Comparison of ENCODE assay signal across 17 mouse cellular contexts in the genomic region with DNA sequence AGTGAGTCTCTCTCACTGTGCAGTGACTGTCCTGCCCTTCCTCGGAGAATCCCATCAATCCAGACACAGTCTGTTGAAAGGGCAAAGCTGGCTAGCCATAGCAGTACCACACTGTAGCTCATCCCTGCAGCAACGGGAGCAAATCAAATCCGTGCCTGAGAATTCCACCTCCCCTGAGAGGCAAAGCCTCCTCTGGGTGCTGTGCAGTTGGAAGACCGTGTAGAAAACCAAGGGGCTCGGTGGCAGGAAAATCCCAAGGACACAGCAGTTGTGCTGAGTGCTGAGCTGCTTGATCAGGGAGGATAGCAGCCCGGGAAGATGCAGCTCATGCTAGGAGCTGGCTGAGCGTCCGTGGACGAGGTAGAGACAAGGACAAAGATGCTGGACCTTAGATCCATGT.
DNase-seq lines count a peak whose midpoint lies in the region; ATAC-seq lines count a peak whose summit lies in the region.
"Had no signal": no experiment of that assay in that cellular context is flagged by ENCODE, and none has a peak within 500 bp of the region (broad histone marks: within the 10 kb centered on the region; RNA-seq: fewer than 3 reads in every experiment).

No protein-coding gene starts in this region.

- no peaks in the 10 kb centered on the region for H3K36me3 ChIP-seq in heart, embryonic 10.5 days
- no peaks in the 10 kb centered on the region for H3K36me3 ChIP-seq in midbrain, embryonic 11.5 days (ENCODE audit: control insufficient read depth, insufficient read depth, low read length)
- no peaks in the 10 kb centered on the region for H3K36me3 ChIP-seq in midbrain, embryonic 16.5 days (ENCODE audit: control insufficient read depth, insufficient read depth, low read length)
- H3K36me3 ChIP-seq in embryonic facial prominence, embryonic 10.5 days (replicated peaks): no peaks in the 10 kb centered on the region
- H3K36me3 ChIP-seq: forebrain, embryonic 15.5 days; heart, embryonic 15.5 days; hindbrain, embryonic 13.5 days had no signal

- no peaks in the 10 kb centered on the region; the same call in 1 of the 2 replicates for H3K27me3 ChIP-seq in heart, embryonic 10.5 days (ENCODE audit: insufficient read depth, poor library complexity, severe bottlenecking)
- no peaks in the 10 kb centered on the region for H3K27me3 ChIP-seq in midbrain, embryonic 11.5 days (ENCODE audit: control insufficient read depth, insufficient read depth, low read length)
- no peaks in the 10 kb centered on the region for H3K27me3 ChIP-seq in midbrain, embryonic 16.5 days (ENCODE audit: control insufficient read depth, insufficient read depth, low read depth, low read length)
- H3K27me3 ChIP-seq in embryonic facial prominence, embryonic 10.5 days (replicated peaks; ENCODE audit: low read depth, poor library complexity, severe bottlenecking): no peaks in the 10 kb centered on the region
- H3K27me3 ChIP-seq: forebrain, embryonic 15.5 days; heart, embryonic 15.5 days; hindbrain, embryonic 13.5 days had no signal

- peak overlapping the region; percentile 10; the same call in 1 of the 2 replicates for H3K27ac ChIP-seq in heart, embryonic 10.5 days
- H3K27ac ChIP-seq in midbrain, embryonic 11.5 days (ENCODE audit: low read depth, low read length): no peak overlapping the region
- no peak overlapping the region for H3K27ac ChIP-seq in midbrain, embryonic 16.5 days (ENCODE audit: low read length)
- 0 out of 2 replicates have a peak overlapping the region, but pooled peaks have one; percentile 30 for H3K27ac ChIP-seq in embryonic facial prominence, embryonic 10.5 days (replicated peaks)
- H3K27ac ChIP-seq: forebrain, embryonic 15.5 days; heart, embryonic 15.5 days; hindbrain, embryonic 13.5 days had no signal

- DNase-seq in heart, embryonic 10.5 days (ENCODE audit: low spot score): peak; percentile 66
- no peak for DNase-seq in heart, postnatal 4 days
- DNase-seq in midbrain, embryonic 11.5 days (ENCODE audit: low spot score, missing footprints): peak; percentile 83
- DNase-seq in adrenal gland, postnatal 14 days: peak; percentile 63
- no peak for DNase-seq in embryonic facial prominence, embryonic 10.5 days (ENCODE audit: low spot score)
- no peak for DNase-seq in layer of hippocampus, postnatal 36 days
- no peak for DNase-seq in cerebellum, adult 8-10 months
- DNase-seq: cerebellum, adult 11-12 months; cerebellum, adult 9-11 months; cerebellum, postnatal 36 days; gastrocnemius, postnatal 14 days; kidney, adult 2 months had no signal

- peaks cover 18% of the 10 kb centered on the region for H3K4me1 ChIP-seq in heart, embryonic 10.5 days
- H3K4me1 ChIP-seq in midbrain, embryonic 11.5 days (ENCODE audit: control insufficient read depth, insufficient read depth, low read length): peaks cover 10% of the 10 kb centered on the region
- peaks cover 7% of the 10 kb centered on the region for H3K4me1 ChIP-seq in midbrain, embryonic 16.5 days (ENCODE audit: control insufficient read depth, insufficient read depth, low read length)
- peaks cover 29% of the 10 kb centered on the region for H3K4me1 ChIP-seq in embryonic facial prominence, embryonic 10.5 days

- WGBS in heart, embryonic 10.5 days: 27% methylated on average over 9 of the region's 9 CpGs
- 33% methylated on average over 9 of the region's 9 CpGs for WGBS in midbrain, embryonic 11.5 days
- whole genome bisulfite sequencing in midbrain, embryonic 16.5 days: 27% methylated on average over 9 of the region's 9 CpGs
- WGBS in embryonic facial prominence, embryonic 10.5 days: 46% methylated on average over 9 of the region's 9 CpGs

- ATAC-seq in midbrain, embryonic 11.5 days (ENCODE audit: low FRiP score): no peak
- no peak for ATAC-seq in midbrain, embryonic 16.5 days
- ATAC-seq: forebrain, embryonic 15.5 days; intestine, embryonic 16.5 days had no signal

- H3K4me2 ChIP-seq in midbrain, embryonic 11.5 days: no peak overlapping the region
- H3K4me2 ChIP-seq in midbrain, embryonic 16.5 days (ENCODE audit: low read length): no peak overlapping the region
- H3K4me2 ChIP-seq: forebrain, embryonic 15.5 days; heart, embryonic 15.5 days; hindbrain, embryonic 13.5 days had no signal

- no peak overlapping the region for H3K4me3 ChIP-seq in heart, embryonic 10.5 days
- no peak overlapping the region for H3K4me3 ChIP-seq in midbrain, embryonic 11.5 days (ENCODE audit: low read depth, low read length)
- H3K4me3 ChIP-seq in midbrain, embryonic 16.5 days (ENCODE audit: low read depth, low read length): no peak overlapping the region
- H3K4me3 ChIP-seq in embryonic facial prominence, embryonic 10.5 days: no peak overlapping the region
- H3K4me3 ChIP-seq: forebrain, embryonic 15.5 days; heart, embryonic 15.5 days; hindbrain, embryonic 13.5 days had no signal

- no peak overlapping the region for H3K9ac ChIP-seq in midbrain, embryonic 11.5 days (ENCODE audit: low read length)
- H3K9ac ChIP-seq in midbrain, embryonic 16.5 days (ENCODE audit: low read depth, low read length): no peak overlapping the region
- H3K9ac ChIP-seq: forebrain, embryonic 15.5 days; heart, embryonic 15.5 days; hindbrain, embryonic 13.5 days had no signal

- H3K9me3 ChIP-seq in heart, embryonic 10.5 days: no peaks in the 10 kb centered on the region
- H3K9me3 ChIP-seq in midbrain, embryonic 11.5 days (ENCODE audit: control insufficient read depth, low read length): no peaks in the 10 kb centered on the region
- no peaks in the 10 kb centered on the region for H3K9me3 ChIP-seq in midbrain, embryonic 16.5 days (replicated peaks; ENCODE audit: control insufficient read depth, low read length, poor library complexity, severe bottlenecking)
- H3K9me3 ChIP-seq in embryonic facial prominence, embryonic 10.5 days: 0 out of 2 replicates have a peak, but pooled peaks cover 1% of the 10 kb centered on the region
- H3K9me3 ChIP-seq: forebrain, embryonic 15.5 days; heart, embryonic 15.5 days; hindbrain, embryonic 13.5 days had no signal

Comparison
In these comparisons a context has a peak if more than half of its experiments do, and no peak if none do; other contexts are left out.
1. DNase-seq: peak in heart, embryonic 10.5 days (single experiment), midbrain, embryonic 11.5 days (single experiment) and adrenal gland, postnatal 14 days (single experiment); none in heart, postnatal 4 days (single experiment), embryonic facial prominence, embryonic 10.5 days (single experiment), layer of hippocampus, postnatal 36 days (0 of 2) and cerebellum, adult 8-10 months (single experiment).
2. H3K27ac ChIP-seq: peak in heart, embryonic 10.5 days (single experiment) and embryonic facial prominence, embryonic 10.5 days (single experiment); none in midbrain, embryonic 11.5 days (single experiment) and midbrain, embryonic 16.5 days (single experiment).